Mouse (Mus musculus) adrenal gland, postnatal 14 days (tissue): Measurements from ENCODE around the gene Sec11a. TPM values are rescaled to one million over a fixed set of nuclear protein-coding genes. Genes with fewer than 3 reads are reported as not detected.
"Not testable (repeated sequence)": the region's sequence is repeated elsewhere in the genome, so short reads cannot be mapped to it uniquely, and the experiment has no call there.

Source experiments
- DNase-seq: peaks from one replicate; pipeline ENCODE4 v3.0.0; 2021; ENCODE audit warnings: mixed read lengths
- total RNA-seq: library from RNA; stranded (reverse); gene quantifications from 2 replicates; pipeline ENCODE4 v1.2.3, GENCODE M21; 2021

Sec11a gene
- total RNA-seq, 1 experiment from 2014 or later, result 105 TPM

DNA sequence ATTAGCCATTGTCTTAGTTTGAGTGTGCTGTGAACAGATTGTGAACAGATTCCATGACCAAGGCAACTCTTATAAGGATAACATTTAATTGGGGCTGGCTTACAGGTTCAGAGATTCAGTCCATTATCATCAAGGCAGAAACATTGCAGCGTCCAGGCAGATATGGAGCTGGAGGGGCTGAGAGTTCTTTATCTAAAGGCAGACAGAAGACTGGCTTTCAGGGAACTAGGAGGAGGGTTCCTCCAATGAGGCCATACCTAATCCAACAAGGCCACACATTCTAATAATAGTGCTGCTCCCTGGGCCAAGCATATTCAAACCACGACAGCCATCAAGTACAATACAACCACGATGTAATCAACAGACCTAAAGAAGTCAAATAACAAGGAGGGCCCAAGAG is 11.4 kb upstream of the Sec11a start:
- no peak for DNase-seq

GRCm38 (mm10) chr7:80956891-80957290 is 9.3 kb upstream of the Sec11a start:
- DNase-seq, result no peak

GRCm38 (mm10) chr7:80954251-80954650 is 6.7 kb upstream of the Sec11a start:
- DNase-seq, result no peak

DNA sequence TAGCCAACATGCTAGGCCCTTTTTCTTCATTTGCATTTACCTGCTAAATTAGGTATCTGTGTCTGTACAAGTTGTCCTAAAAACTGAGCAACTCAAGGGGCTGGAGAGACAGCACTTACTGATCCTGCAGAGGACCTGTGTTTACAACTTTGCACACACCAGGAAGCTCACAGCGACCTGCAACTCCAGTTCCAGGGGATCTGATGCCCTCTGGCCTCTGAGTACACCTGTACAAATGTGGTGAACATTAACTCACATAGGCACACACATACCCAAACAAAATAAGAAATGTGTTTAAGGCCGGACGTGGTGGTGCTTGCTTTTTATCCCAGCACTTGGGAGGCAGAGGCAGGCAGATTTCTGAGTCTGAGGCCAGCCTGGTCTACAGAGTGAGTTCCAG is 4.6 kb upstream of the Sec11a start:
- no peak for DNase-seq

- DNase-seq, result no peak
Observed at GRCm38 (mm10) chr7:80951461-80951860, 3.9 kb upstream of the Sec11a start.

GRCm38 (mm10) chr7:80939808-80940207 is 7.8 kb downstream of the Sec11a start:
- no peak for DNase-seq

DNA sequence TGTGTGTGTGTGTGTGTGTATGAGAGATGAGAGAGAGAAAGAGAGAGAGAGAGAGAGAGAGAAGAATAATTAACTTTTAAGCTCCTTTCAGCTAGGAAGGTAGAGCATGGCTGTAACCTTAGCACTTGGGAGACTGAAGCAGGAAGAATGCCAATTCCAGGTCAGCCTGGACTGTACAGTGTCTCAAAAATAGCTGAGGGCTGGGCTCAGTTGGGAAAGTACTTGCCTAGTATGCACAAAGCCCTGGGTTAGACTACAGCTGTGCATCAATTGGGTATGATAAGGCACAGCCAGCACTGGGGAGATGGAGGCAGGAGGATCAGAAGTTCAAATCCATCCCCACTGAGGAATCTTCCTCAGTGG is 10.3 kb downstream of the Sec11a start:
- not testable (repeated sequence) for DNase-seq

DNA sequence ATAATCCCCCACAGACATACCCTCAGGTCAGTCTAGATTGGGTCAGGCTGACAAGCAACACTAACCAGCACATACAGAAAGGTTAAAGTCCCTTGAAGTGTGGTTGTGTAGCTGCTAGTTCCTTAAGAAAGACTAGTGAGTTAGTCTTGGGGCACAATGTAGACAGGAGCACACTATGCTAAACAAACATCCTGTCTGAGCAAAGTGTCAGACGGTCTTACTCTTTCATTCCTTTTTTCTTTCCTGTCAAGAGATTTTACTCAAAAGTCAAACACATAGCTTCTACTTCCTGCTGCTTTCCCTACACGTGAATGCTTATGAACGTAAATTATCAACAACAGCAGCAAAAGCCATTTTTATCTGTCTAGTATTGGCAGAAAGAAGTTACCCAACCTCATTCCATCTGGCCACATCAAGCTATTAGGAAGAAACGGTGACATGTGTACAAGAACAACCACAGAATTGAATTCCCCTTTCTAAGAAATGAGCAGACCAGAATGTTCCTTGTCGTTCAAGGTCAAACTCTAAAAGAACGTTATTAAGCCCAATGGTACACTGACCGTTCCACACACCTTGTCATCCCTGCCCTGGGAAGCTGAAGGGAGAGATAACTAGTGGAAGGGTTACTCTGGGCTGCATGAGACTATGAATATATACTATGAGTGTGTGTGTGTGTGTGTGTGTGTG is 10.8 kb downstream of the Sec11a start:
- DNase-seq, result not testable (repeated sequence)

GRCm38 (mm10) chr7:80935834-80936233 is 11.7 kb downstream of the Sec11a start:
- DNase-seq, result no peak

DNA sequence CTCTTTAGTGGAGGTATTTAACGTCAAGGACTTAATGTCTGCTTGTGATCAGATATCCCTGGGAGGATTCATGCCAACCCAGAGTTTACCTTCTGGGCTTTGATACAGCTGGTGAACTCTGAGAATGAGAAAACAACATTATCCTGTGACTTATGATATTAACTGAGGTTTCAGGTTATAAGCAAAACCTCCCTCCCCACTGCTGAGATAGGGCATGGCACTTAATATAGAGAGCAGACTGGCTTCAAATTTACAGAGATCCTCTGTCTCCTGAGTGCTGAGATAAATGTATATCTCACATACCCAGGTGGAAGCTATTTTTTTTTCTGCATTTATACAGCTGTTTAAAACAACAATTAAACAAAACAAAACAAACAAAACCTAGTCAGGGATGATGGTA is 14.8 kb downstream of the Sec11a start:
- no peak for DNase-seq

DNA sequence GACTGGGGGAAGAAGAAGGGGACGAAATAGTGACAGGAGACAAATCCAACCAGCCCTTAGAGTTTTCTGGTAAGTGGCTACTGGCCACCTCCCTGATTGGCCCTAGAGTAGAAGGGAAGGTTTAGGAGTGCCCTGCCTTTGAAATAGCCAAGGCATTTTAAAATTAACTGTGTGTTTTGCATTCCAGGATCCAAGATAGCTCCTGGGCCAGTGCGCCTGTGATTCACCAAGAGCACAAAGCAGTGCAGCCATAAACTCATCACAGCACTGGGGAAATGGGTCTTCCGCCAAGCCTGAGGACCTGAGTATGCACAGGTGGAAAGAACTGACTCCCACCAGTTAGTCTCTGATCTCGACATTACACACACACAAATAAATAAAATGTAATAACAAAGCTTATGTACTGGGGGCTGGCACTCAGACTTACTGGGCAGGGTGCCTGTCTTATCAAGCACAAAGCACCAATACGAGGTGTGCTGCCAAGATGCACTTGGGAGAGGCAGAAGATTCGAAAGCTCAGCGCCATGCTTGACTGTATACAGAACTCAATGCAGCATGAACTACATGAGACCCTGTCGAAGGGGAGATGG is 15.9 kb downstream of the Sec11a start:
- no peak for DNase-seq

DNA sequence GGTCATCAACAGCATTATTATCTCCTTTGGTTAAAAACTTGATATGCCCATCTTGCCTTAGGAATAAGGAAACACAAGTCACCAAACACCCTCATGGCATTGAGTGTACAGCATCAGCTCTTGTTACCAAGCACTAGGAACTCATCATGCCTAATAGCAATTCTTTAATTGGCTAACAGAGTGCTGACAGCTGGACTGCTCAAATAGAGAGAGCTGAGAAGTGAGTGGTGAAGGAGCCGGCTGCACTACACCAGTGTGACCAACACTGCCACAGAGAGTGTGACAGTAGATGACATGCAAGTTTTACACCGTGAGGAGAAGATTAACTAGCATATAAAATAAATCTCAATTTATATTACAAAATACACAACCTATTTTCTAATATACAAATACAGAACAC is 24.4 kb downstream of the Sec11a start:
- no peak for DNase-seq

GRCm38 (mm10) chr7:80919647-80920008 is 28.0 kb downstream of the Sec11a start:
- no peak for DNase-seq

DNA sequence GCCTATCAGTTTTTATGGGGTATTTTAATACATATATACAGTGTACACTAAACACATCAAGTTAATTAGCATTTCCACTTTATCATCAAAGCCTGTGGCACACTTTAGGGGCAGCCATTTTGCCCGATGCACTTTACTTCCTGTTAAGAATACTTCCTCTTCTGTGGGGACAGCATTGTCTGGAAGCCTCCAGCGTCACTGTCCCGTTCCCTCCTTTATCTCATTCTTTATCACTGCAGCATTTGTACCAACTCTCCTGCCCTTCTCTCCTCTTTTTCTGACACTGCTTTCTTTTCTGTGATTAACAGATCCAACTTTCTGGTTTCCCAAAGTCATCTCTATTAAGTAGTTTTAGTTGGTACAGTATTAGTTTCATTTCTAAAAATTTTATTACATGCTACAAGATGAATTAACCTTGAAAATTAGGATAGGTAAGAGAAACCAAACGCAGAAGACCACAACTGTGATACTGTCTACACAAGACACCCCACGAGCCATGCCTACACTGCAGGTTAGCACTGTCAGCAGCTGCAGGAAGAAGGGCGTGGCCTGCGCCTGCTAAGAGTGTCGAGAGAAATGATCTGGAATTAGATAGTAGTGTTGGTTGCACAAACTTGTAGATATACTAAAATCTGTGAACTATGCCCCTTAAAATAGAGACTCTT is 28.5 kb downstream of the Sec11a start:
- no peak for DNase-seq

GRCm38 (mm10) chr7:80917916-80918465 is 29.6 kb downstream of the Sec11a start:
- DNase-seq, result no peak

GRCm38 (mm10) chr7:80912496-80912895 is 35.1 kb downstream of the Sec11a start:
- DNase-seq, result no peak

GRCm38 (mm10) chr7:80911053-80911452 is 36.5 kb downstream of the Sec11a start:
- no peak for DNase-seq

DNA sequence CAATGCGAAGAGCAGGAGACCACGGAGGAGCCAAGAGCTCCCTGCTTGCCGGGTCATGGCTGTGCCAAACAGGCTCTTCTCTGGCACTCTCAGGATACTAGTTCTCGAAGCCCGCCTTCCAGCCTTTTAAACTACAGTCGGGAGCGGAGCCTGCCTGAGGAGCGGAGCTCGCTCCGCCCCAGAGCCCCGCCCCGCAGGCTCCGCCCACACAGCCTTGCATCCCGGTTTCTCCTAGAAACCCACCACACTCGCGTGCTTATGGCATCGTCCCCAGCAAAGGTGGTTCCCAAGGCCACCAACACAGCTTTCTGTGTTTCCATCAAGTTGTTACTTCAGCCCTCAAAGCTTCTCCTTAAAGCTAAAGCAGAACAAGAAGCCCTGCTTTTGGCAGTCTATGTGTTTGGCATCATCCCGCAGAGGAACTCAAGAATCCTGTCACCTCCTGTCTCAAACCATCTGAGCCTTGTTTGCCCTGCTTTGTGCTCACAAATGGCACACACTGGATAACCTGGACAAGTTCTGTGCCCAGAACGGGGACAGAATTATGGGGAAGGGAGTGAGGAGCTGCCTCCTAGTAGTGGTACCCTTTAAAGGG is 42.6 kb downstream of the Sec11a start, which contains the start of gene Nmb:
Nmb (minus strand) TSS at position 156 of the 595 bp plus-strand sequence.
- peak; percentile 85 for DNase-seq

DNA sequence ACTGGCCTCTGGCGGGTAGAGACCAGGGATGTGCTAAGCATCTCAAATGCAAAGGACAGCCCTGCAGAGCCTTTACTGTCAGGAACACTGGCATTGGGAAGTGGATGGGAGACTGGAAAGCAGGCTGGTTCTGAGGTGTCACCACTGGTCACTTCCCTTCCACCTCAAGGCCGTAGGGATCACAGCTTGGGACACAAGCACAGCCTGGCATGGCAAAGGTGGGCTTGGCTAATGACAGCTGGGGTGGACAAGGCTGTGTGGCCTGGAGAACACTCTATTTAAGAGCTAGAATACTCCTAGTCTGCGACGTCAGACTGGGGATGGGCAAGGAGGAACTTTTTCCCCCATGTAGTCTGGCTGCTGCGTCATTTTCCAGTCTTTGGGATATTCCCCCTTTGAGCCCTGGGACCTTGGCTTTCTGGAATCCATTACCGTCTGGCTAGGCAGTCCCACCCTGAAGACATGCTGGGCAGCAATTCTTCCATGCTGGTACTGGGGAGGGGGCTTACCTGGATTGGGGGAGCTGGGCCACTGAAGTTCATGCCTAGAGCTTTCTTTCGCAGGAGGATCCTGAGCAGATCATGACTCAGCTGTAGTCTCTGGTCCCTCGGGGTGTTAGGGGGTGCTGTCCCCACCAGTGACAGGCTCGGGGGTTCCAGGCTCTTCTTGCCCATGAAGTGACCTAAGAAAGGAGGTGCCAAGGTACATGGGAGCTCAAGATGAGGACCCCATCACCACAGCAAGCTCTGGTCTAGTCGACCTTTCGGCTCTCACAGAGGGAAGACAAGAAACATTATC is 43.8 kb downstream of the Sec11a start:
- DNase-seq, result no peak

GRCm38 (mm10) chr7:80901541-80902274 is 45.9 kb downstream of the Sec11a start:
- DNase-seq, result peak; percentile 22

DNA sequence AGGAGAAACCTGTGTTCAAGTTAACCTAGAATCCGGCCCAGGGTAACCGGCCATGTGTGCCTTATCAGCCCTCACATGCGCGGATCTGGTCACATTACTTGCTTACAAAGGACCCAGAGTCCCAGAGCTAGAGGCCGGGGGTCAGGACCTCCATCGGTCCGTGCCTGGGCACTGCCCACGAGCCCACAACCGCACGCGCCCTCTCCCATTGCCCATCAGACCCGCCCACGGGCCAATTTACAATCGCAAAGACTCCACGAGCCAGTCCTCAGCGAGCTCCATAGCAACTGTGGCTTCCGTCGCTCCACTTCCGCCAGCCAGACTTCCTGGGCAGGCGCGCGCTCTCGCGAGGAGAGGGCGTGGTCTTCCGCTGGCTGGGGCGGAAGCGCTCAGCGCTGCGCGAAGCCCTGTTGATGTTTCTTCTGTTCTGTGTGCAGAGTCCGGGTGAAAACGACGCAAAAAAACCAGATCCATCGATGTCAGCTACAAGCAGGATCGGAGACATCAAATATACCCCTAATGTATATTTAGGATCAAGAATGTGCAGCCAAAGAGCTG is 46.6 kb downstream of the Sec11a start, which contains the start of gene Wdr73:
Wdr73 (minus strand) TSS at position 326 of the 558 bp plus-strand sequence.
- DNase-seq, result peak; percentile 96
